Mouse (Mus musculus) liver, postnatal 0 days (tissue): ENCODE results near the gene Phactr3. TPM values are rescaled to one million over a fixed set of nuclear protein-coding genes. Genes with fewer than 3 reads are reported as not detected.

ENCODE experiments used
- ATAC-seq: fragments of 200-750 bp; cut with Nextera tagmentation; 2 replicates; pipeline ENCODE4 v1.8.0; 2017; ENCODE audit warnings: mild to moderate bottlenecking, moderate library complexity
- DNase-seq: peaks from one replicate; pipeline ENCODE4 v3.0.0-alpha.2; 2016
- H3K27ac ChIP-seq: fragments of 300-500 bp; sonication (generic); 2 replicates; pipeline ENCODE4 v1.5.1; 2014; ENCODE audit warnings: antibody characterized with exemption, moderate library complexity, mild to moderate bottlenecking, low read depth
- H3K27me3 ChIP-seq: fragments of 300-500 bp; sonication (generic); 2 replicates; pipeline ENCODE4 v1.6.1; 2014; ENCODE audit warnings: low read length, control low read depth, mixed read lengths; ENCODE audit not compliant: insufficient read depth
- H3K36me3 ChIP-seq: fragments of 300-500 bp; sonication (generic); replicated peaks from 2 replicates; pipeline ENCODE4 v1.6.1; 2014; ENCODE audit warnings: mild to moderate bottlenecking, control low read depth, low read length, moderate library complexity, mixed read lengths; ENCODE audit not compliant: insufficient read depth
- H3K4me1 ChIP-seq: fragments of 300-500 bp; sonication (generic); 2 replicates; pipeline ENCODE4 v1.6.1; 2014; ENCODE audit warnings: antibody characterized with exemption, mild to moderate bottlenecking, control low read depth; ENCODE audit not compliant: insufficient read depth
- H3K4me2 ChIP-seq: fragments of 300-500 bp; sonication (generic); 2 replicates; pipeline ENCODE4 v1.6.1; 2014; ENCODE audit warnings: low read depth, mild to moderate bottlenecking, low read length, moderate library complexity, mixed read lengths
- H3K4me3 ChIP-seq: fragments of 300-500 bp; sonication (generic); 2 replicates; pipeline ENCODE4 v1.5.1; 2014; ENCODE audit warnings: low read depth, low read length
- H3K9ac ChIP-seq: fragments of 300-500 bp; sonication (generic); replicated peaks from 2 replicates; pipeline ENCODE4 v1.6.1; 2014; ENCODE audit warnings: mild to moderate bottlenecking, moderate library complexity
- H3K9me3 ChIP-seq: fragments of 300-500 bp; sonication (generic); 2 replicates; pipeline ENCODE4 v1.6.1; 2016; ENCODE audit warnings: mild to moderate bottlenecking, control low read depth, low read length, mixed read lengths
- CTCF ChIP-seq: sonication (generic); IDR thresholded peaks from 2 replicates; pipeline ENCODE4 v1.5.1; 2016; ENCODE audit warnings: antibody characterized with exemption, low read depth
- EP300 ChIP-seq: IDR thresholded peaks from 2 replicates; pipeline ENCODE4 v1.6.1; 2016; ENCODE audit warnings: antibody characterized with exemption, low read depth, mild to moderate bottlenecking
- WGBS: fragments of 180-500 bp; shearing (Covaris S2); extraction: QIAGEN DNeasy Blood & Tissue Kit; methylation state at CpG from one replicate; pipeline ENCODE4 v1.1.7; 2014; ENCODE audit not compliant: insufficient replicate concordance; 5-methylcytosine and 5-hydroxymethylcytosine counted together
- polyA plus RNA-seq: library from polyadenylated mRNA; unstranded; fragments of >200 nt; fragmentation: Nextera tagmentation; extraction: Ambion mirVana; gene quantifications from 2 replicates; pipeline ENCODE4 v1.2.1, GENCODE M21; 2015

Gene Phactr3
- polyA plus RNA-seq, 1 experiment from 2014 or later, result not detected

DNA sequence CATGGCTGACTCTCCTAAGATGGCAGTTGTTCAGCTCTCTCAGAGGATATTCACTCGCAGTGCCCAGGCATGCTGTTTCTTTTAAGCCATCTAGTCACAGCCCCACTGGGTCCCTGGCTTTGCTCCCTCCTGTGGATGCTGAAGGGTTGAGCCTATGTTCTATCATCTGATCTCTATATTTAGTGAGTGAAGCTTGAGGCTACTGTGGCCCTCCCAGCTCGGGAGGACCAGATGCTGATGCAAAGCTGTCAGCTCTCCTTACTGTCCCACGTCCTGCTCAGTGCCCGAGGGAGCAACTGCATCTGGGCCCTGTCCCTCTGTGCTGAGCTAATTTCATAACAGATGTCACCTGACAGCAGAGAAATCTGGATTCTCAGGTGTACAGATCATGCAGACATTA is 153.6 kb downstream of the Phactr3 start:
- TF ChIP-seq EP300 (no peak), CTCF (no peak)
- no peak overlapping the region for H3K4me3 ChIP-seq
- 64% methylated on average over 4 of the region's 4 CpGs for WGBS

GRCm38 (mm10) chr2:178274126-178274525 is 155.4 kb downstream of the Phactr3 start:
- no peak for TF ChIP-seq EP300
- TF ChIP-seq CTCF, result no peak
- Histone ChIP-seq H3K4me1 (no peaks in the 10 kb centered on the region), H3K27me3 (no peaks in the 10 kb centered on the region), H3K9ac (no peak overlapping the region), H3K4me2 (no peak overlapping the region), H3K9me3 (no peaks in the 10 kb centered on the region), H3K27ac (no peak overlapping the region), H3K36me3 (no peaks in the 10 kb centered on the region), H3K4me3 (no peak overlapping the region)
- 60% methylated on average over 4 of the region's 4 CpGs for WGBS
- DNase-seq, result no peak
- ATAC-seq, result no peak

More for the DNA sequence above, 153.6 kb downstream of the Phactr3 start:
- ATAC-seq, result no peak
- no peaks in the 10 kb centered on the region for H3K27me3 ChIP-seq
- H3K9ac ChIP-seq, result no peak overlapping the region
- H3K36me3 ChIP-seq, result no peaks in the 10 kb centered on the region
- no peak for DNase-seq
- H3K27ac ChIP-seq, result no peak overlapping the region
- H3K4me1 ChIP-seq, result no peaks in the 10 kb centered on the region
- no peaks in the 10 kb centered on the region for H3K9me3 ChIP-seq
- H3K4me2 ChIP-seq, result no peak overlapping the region

DNA sequence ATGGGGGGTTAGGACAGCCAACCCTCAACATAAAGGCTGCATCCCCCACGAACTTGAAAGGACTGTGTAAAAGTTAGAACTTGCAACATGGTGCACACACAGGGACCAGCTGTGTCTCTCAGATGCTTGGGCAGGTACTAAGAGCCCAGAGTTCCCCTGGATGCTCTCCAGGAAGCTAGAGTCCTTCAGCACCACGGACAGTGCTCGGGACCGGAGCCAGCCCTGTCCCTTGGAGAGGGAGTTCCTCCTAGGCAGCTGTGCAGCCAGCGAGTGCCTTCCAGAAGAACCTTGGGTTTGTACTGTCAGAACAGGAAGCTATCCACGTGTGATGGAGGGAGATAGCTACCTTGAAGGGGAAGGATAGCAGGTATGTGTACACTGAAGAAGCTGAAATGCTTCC is 158.4 kb downstream of the Phactr3 start:
- no peaks in the 10 kb centered on the region for H3K27me3 ChIP-seq
- no peaks in the 10 kb centered on the region for H3K9me3 ChIP-seq
- no peak for ATAC-seq
- H3K4me2 ChIP-seq, result no peak overlapping the region
- H3K4me1 ChIP-seq, result no peaks in the 10 kb centered on the region
- peak; percentile 58 for DNase-seq
- WGBS, result 6% methylated on average over 6 of the region's 6 CpGs
- no peak overlapping the region for H3K4me3 ChIP-seq
- TF ChIP-seq EP300, result no peak
- TF ChIP-seq CTCF, result no peak
- H3K9ac ChIP-seq, result no peak overlapping the region
- H3K27ac ChIP-seq, result no peak overlapping the region
- no peaks in the 10 kb centered on the region for H3K36me3 ChIP-seq

DNA sequence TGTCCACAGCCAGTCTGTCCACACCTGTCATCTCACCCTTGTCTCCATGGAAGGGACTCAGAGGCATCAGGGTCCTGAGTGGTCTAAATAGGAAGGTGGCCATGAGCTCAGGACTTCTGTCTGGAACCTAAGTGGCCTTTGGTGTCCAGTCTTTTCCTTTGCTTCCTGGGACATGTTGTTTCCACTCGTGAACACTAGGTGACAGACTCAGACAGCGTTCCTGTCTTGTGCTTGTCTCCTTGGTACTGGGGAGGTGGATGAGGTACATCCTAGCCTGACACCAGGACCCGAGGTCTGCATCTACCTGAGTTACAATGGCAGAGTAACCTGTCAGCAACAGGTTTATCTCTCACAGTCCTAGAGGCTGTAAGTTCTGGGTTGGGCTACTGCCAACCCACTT is 162.4 kb downstream of the Phactr3 start:
- ATAC-seq (no peak), DNase-seq (no peak)
- Histone ChIP-seq H3K36me3 (no peaks in the 10 kb centered on the region), H3K27me3 (no peaks in the 10 kb centered on the region), H3K27ac (no peak overlapping the region), H3K4me1 (no peaks in the 10 kb centered on the region), H3K4me3 (no peak overlapping the region), H3K9me3 (no peaks in the 10 kb centered on the region), H3K4me2 (no peak overlapping the region), H3K9ac (no peak overlapping the region)
- no peak for TF ChIP-seq CTCF
- TF ChIP-seq EP300, result no peak
- 40% methylated on average over 3 of the region's 3 CpGs for WGBS

DNA sequence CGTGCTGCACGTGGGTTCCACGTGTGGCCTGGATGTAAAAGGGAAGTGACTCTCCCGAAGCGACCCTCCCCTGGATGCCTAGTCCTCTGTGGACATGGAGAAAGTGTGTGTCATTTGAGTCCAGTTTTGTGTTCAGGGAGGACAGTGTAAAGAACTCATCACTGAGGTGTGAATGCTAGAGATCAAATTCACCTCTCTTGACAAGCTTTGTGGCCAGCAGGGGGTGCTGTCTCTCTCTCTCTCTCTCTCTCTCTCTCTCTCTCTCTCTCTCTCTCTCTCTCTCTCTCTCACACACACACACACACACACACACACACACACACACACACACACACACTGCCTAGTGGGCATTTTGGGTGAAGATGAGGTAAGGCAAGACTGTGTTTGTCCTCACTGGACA is 168.5 kb downstream of the Phactr3 start:
- TF ChIP-seq CTCF (peak; percentile 44; the same call in 1 of the 2 replicates), EP300 (no peak)
- no peaks in the 10 kb centered on the region for H3K27me3 ChIP-seq
- no peaks in the 10 kb centered on the region for H3K4me1 ChIP-seq
- WGBS, result 59% methylated on average over 5 of the region's 5 CpGs
- no peak for ATAC-seq
- H3K9ac ChIP-seq, result no peak overlapping the region
- peak; percentile 23 for DNase-seq
- no peaks in the 10 kb centered on the region for H3K36me3 ChIP-seq
- H3K9me3 ChIP-seq, result no peaks in the 10 kb centered on the region
- no peak overlapping the region for H3K27ac ChIP-seq
- H3K4me2 ChIP-seq, result no peak overlapping the region
- H3K4me3 ChIP-seq, result no peak overlapping the region

GRCm38 (mm10) chr2:178288666-178289065 is 169.9 kb downstream of the Phactr3 start:
- Histone ChIP-seq H3K9me3 (no peaks in the 10 kb centered on the region), H3K4me3 (no peak overlapping the region), H3K4me1 (no peaks in the 10 kb centered on the region), H3K27me3 (no peaks in the 10 kb centered on the region), H3K27ac (no peak overlapping the region), H3K36me3 (no peaks in the 10 kb centered on the region), H3K4me2 (no peak overlapping the region), H3K9ac (no peak overlapping the region)
- TF ChIP-seq CTCF (no peak), EP300 (no peak)
- ATAC-seq (no peak), DNase-seq (no peak)
- 69% methylated on average over 3 of the region's 3 CpGs for WGBS
